Mouse (Mus musculus): ENCODE measurements around the gene Aar2. TPM values are rescaled to one million over a fixed set of nuclear protein-coding genes. Genes with fewer than 3 reads are reported as not detected.

Gene Aar2
- polyA plus RNA-seq, 1 experiment from 2014 or later = 52.7 TPM

DNA sequence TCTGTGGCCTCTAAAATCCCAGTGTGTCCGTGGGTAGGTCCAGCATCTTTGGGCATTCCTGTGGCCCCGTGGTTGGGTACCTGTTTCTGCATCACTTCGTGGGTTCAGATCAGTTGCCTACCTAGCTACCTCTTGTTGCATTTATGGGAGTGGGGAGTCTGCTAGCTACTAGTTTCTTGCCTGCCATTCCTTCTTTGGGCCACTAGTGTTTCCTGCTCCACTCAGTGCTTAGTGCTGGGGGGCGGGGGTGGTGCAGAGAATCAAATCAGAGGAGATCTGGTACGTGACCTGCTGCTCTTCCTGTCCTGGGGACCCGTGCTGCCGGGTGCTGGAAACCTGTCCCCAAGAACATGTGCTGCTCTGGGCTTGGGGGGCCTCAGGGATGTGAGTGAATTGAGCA is 69.1 kb downstream of the Aar2 start:
- Histone ChIP-seq H3K36me3 (ENCODE audit: control insufficient read depth, insufficient read depth, low read length) (no peaks in the 10 kb centered on the region), H3K27ac (ENCODE audit: low read depth, low read length) (no peak overlapping the region), H3K9ac (ENCODE audit: low read length) (no peak overlapping the region), H3K9me3 (ENCODE audit: control insufficient read depth, low read length) (no peaks in the 10 kb centered on the region), H3K27me3 (ENCODE audit: control insufficient read depth, insufficient read depth, low read length) (peaks cover 34% of the 10 kb centered on the region), H3K4me1 (ENCODE audit: control insufficient read depth, insufficient read depth, low read length) (peaks cover 11% of the 10 kb centered on the region; the same call in 1 of the 2 replicates), H3K4me2 (ENCODE audit: low read depth) (no peak overlapping the region), H3K4me3 (ENCODE audit: low read depth, low read length) (no peak overlapping the region)
- no peak for ATAC-seq (ENCODE audit: insufficient read depth, low FRiP score, low TSS enrichment)
- WGBS = 82% methylated on average over 7 of the region's 7 CpGs
- no peak for DNase-seq (ENCODE audit: low spot score)

DNA sequence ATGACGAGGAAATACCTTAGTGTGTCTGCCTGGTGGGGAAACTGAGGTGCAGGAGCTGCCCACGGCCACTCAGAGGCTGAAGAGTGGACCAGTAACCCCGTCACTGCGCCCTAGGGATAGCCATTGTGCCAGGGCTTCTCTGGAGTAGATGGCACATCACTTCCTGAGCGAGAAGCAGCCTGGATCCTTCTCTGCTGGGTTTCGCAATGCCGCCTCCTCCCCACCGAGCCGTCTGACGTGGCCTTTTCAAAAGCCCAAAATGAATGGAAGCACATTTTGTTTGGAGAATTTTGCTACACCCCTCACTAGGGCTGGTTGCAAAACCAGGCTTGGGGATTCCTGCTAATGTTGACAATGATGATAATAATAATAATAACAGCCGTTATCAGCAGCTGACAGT is 70.2 kb downstream of the Aar2 start:
- no peak for ATAC-seq (ENCODE audit: insufficient read depth, low FRiP score, low TSS enrichment)
- no peak overlapping the region for H3K27ac ChIP-seq (ENCODE audit: low read depth, low read length)
- H3K4me3 ChIP-seq (ENCODE audit: low read depth, low read length) = no peak overlapping the region
- H3K36me3 ChIP-seq (ENCODE audit: control insufficient read depth, insufficient read depth, low read length) = no peaks in the 10 kb centered on the region
- no peak overlapping the region for H3K4me2 ChIP-seq (ENCODE audit: low read depth)
- no peak for DNase-seq (ENCODE audit: low spot score)
- whole genome bisulfite sequencing = 44% methylated on average over 11 of the region's 11 CpGs
- H3K9me3 ChIP-seq (ENCODE audit: control insufficient read depth, low read length) = no peaks in the 10 kb centered on the region
- H3K4me1 ChIP-seq (ENCODE audit: control insufficient read depth, insufficient read depth, low read length) = peaks cover 11% of the 10 kb centered on the region; the same call in 1 of the 2 replicates
- no peak overlapping the region for H3K9ac ChIP-seq (ENCODE audit: low read length)
- H3K27me3 ChIP-seq (ENCODE audit: control insufficient read depth, insufficient read depth, low read length) = peaks cover 29% of the 10 kb centered on the region

Other genes with a start within 250 kb of the Aar2 start
- gene Cnbd2, start 235.3 kb upstream of the Aar2 start, polyA plus RNA-seq (2014; fragmentation: Nextera tagmentation; extraction: Ambion mirVana) = 3.1 and 3.2 TPM in 2 replicates
- 63.0 and 63.8 TPM in 2 replicates for gene Scand1, start 234.9 kb upstream of the Aar2 start, polyA plus RNA-seq (2014; fragmentation: Nextera tagmentation; extraction: Ambion mirVana)
- gene Epb41l1, start 126.7 kb upstream of the Aar2 start, polyA plus RNA-seq (2014; fragmentation: Nextera tagmentation; extraction: Ambion mirVana) = 3.9 and 4.4 TPM in 2 replicates
- gene Dlgap4, start 66.1 kb downstream of the Aar2 start, polyA plus RNA-seq (2014; fragmentation: Nextera tagmentation; extraction: Ambion mirVana) = 160 and 161 TPM in 2 replicates
- 96.2 and 98.7 TPM in 2 replicates for gene Myl9, start 227.8 kb downstream of the Aar2 start, polyA plus RNA-seq (2014; fragmentation: Nextera tagmentation; extraction: Ambion mirVana)